Mouse (Mus musculus): ENCODE measurements around the gene Gng2. TPM values are rescaled to one million over a fixed set of nuclear protein-coding genes. Genes with fewer than 3 reads are reported as not detected.
"Not testable (repeated sequence)": the region's sequence is repeated elsewhere in the genome, so short reads cannot be mapped to it uniquely, and the experiment has no call there.

Gene Gng2
- polyA plus RNA-seq, 1 experiment from 2014 or later, result 195 TPM

- H3K36me3 ChIP-seq, result peaks cover 22% of the 10 kb centered on the region
- 86% methylated on average over 11 of the region's 11 CpGs for WGBS
These were observed 103.1 kb downstream of the Gng2 start for GRCm38 (mm10) chr14:19874201-19874807.

GRCm38 (mm10) chr14:19867286-19867935, 110.0 kb downstream of the Gng2 start:
- Histone ChIP-seq H3K4me3 (no peak overlapping the region), H3K9ac (replicated peaks) (no peak overlapping the region), H3K27me3 (no peaks in the 10 kb centered on the region), H3K27ac (replicated peaks) (no peak overlapping the region), H3K4me1 (peaks cover 8% of the 10 kb centered on the region), H3K4me2 (replicated peaks) (no peak overlapping the region), H3K36me3 (no peaks in the 10 kb centered on the region), H3K9me3 (no peaks in the 10 kb centered on the region)
- ATAC-seq (ENCODE audit: low FRiP score, low read depth), result no peak
- WGBS, result 73% methylated on average over 5 of the region's 5 CpGs

More at GRCm38 (mm10) chr14:19874201-19874807, 103.1 kb downstream of the Gng2 start:
- 0 out of 2 replicates have a peak, but pooled peaks cover 3% of the 10 kb centered on the region for H3K4me1 ChIP-seq
- no peak for ATAC-seq (ENCODE audit: low FRiP score, low read depth)
- no peak overlapping the region for H3K4me2 ChIP-seq (replicated peaks)
- no peak overlapping the region for H3K27ac ChIP-seq (replicated peaks)
- no peaks in the 10 kb centered on the region for H3K27me3 ChIP-seq
- no peaks in the 10 kb centered on the region for H3K9me3 ChIP-seq
- no peak overlapping the region for H3K9ac ChIP-seq (replicated peaks)
- no peak overlapping the region for H3K4me3 ChIP-seq

GRCm38 (mm10) chr14:19865121-19865520, 112.3 kb downstream of the Gng2 start:
- H3K4me2 ChIP-seq (replicated peaks); H3K9me3 ChIP-seq; H3K27ac ChIP-seq (replicated peaks); H3K4me3 ChIP-seq; ATAC-seq (ENCODE audit: low FRiP score, low read depth); H3K4me1 ChIP-seq; H3K9ac ChIP-seq (replicated peaks); H3K36me3 ChIP-seq; H3K27me3 ChIP-seq: not testable (repeated sequence)
- 90% methylated on average over 9 of the region's 9 CpGs for WGBS

GRCm38 (mm10) chr14:19861311-19862080, 115.9 kb downstream of the Gng2 start:
- no peak for ATAC-seq (ENCODE audit: low FRiP score, low read depth)
- H3K27me3 ChIP-seq, result no peaks in the 10 kb centered on the region
- no peak overlapping the region for H3K9ac ChIP-seq (replicated peaks)
- WGBS, result 84% methylated on average over 8 of the region's 8 CpGs
- H3K9me3 ChIP-seq, result no peaks in the 10 kb centered on the region
- no peak overlapping the region for H3K27ac ChIP-seq (replicated peaks)
- no peak overlapping the region for H3K4me3 ChIP-seq
- H3K4me2 ChIP-seq (replicated peaks), result no peak overlapping the region
- H3K4me1 ChIP-seq, result peaks cover 3% of the 10 kb centered on the region; the same call in 1 of the 2 replicates
- H3K36me3 ChIP-seq, result no peaks in the 10 kb centered on the region

GRCm38 (mm10) chr14:19860281-19860680, 117.1 kb downstream of the Gng2 start:
- ATAC-seq (ENCODE audit: low FRiP score, low read depth), result no peak
- peaks cover 3% of the 10 kb centered on the region; the same call in 1 of the 2 replicates for H3K4me1 ChIP-seq
- H3K4me2 ChIP-seq (replicated peaks), result no peak overlapping the region
- no peaks in the 10 kb centered on the region for H3K27me3 ChIP-seq
- H3K9ac ChIP-seq (replicated peaks), result no peak overlapping the region
- H3K9me3 ChIP-seq, result no peaks in the 10 kb centered on the region
- WGBS, result 94% methylated on average over 4 of the region's 4 CpGs
- no peak overlapping the region for H3K4me3 ChIP-seq
- H3K36me3 ChIP-seq, result no peaks in the 10 kb centered on the region
- H3K27ac ChIP-seq (replicated peaks), result no peak overlapping the region

- WGBS, result 64% methylated on average over 7 of the region's 8 CpGs
- Histone ChIP-seq H3K36me3 (no peaks in the 10 kb centered on the region), H3K9me3 (no peaks in the 10 kb centered on the region), H3K4me3 (no peak overlapping the region), H3K27ac (replicated peaks) (no peak overlapping the region), H3K4me2 (replicated peaks) (no peak overlapping the region), H3K27me3 (no peaks in the 10 kb centered on the region), H3K9ac (replicated peaks) (no peak overlapping the region), H3K4me1 (peaks cover 3% of the 10 kb centered on the region; the same call in 1 of the 2 replicates)
- ATAC-seq (ENCODE audit: low FRiP score, low read depth), result no peak
These were observed 118.3 kb downstream of the Gng2 start for GRCm38 (mm10) chr14:19858808-19859776.

GRCm38 (mm10) chr14:19858279-19858678, 119.1 kb downstream of the Gng2 start:
- 84% methylated on average over 2 of the region's 2 CpGs for WGBS
- no peaks in the 10 kb centered on the region for H3K27me3 ChIP-seq
- ATAC-seq (ENCODE audit: low FRiP score, low read depth), result no peak

GRCm38 (mm10) chr14:19853471-19853870, 124.0 kb downstream of the Gng2 start:
- no peak overlapping the region for H3K4me2 ChIP-seq (replicated peaks)

More at GRCm38 (mm10) chr14:19858279-19858678, 119.1 kb downstream of the Gng2 start:
- no peaks in the 10 kb centered on the region for H3K9me3 ChIP-seq
- no peak overlapping the region for H3K27ac ChIP-seq (replicated peaks)
- no peak overlapping the region for H3K4me3 ChIP-seq
- H3K4me1 ChIP-seq, result peaks cover 3% of the 10 kb centered on the region; the same call in 1 of the 2 replicates
- H3K36me3 ChIP-seq, result no peaks in the 10 kb centered on the region
- no peak overlapping the region for H3K9ac ChIP-seq (replicated peaks)
- H3K4me2 ChIP-seq (replicated peaks), result no peak overlapping the region

GRCm38 (mm10) chr14:19839600-19840332, 137.7 kb downstream of the Gng2 start:
- H3K27ac ChIP-seq (replicated peaks), result no peak overlapping the region
- H3K4me3 ChIP-seq, result peak overlapping the region; percentile 21; the same call in 1 of the 2 replicates
- 0 out of 2 replicates have a peak, but pooled peaks have one; percentile 34 for ATAC-seq (ENCODE audit: low FRiP score, low read depth)
- H3K9me3 ChIP-seq, result no peaks in the 10 kb centered on the region
- WGBS, result 25% methylated on average over 15 of the region's 15 CpGs
- H3K36me3 ChIP-seq, result no peaks in the 10 kb centered on the region
- peak overlapping the region; percentile 41; the same call in 1 of the 2 replicates for H3K9ac ChIP-seq (replicated peaks)
- H3K4me1 ChIP-seq, result peaks cover 3% of the 10 kb centered on the region; the same call in 1 of the 2 replicates
- no peaks in the 10 kb centered on the region for H3K27me3 ChIP-seq
- peak overlapping the region; percentile 48 for H3K4me2 ChIP-seq (replicated peaks)

More at GRCm38 (mm10) chr14:19853471-19853870, 124.0 kb downstream of the Gng2 start:
- Histone ChIP-seq H3K9ac (replicated peaks) (no peak overlapping the region), H3K4me3 (no peak overlapping the region), H3K36me3 (no peaks in the 10 kb centered on the region), H3K4me1 (no peaks in the 10 kb centered on the region), H3K9me3 (no peaks in the 10 kb centered on the region), H3K27me3 (no peaks in the 10 kb centered on the region), H3K27ac (replicated peaks) (no peak overlapping the region)
- 45% methylated on average over 3 of the region's 3 CpGs for WGBS
- ATAC-seq (ENCODE audit: low FRiP score, low read depth), result no peak

GRCm38 (mm10) chr14:19836289-19836688, 141.1 kb downstream of the Gng2 start:
- H3K4me2 ChIP-seq (replicated peaks), result no peak overlapping the region
- 0 out of 2 replicates have a peak, but pooled peaks cover 3% of the 10 kb centered on the region for H3K9me3 ChIP-seq
- H3K4me1 ChIP-seq, result peaks cover 3% of the 10 kb centered on the region; the same call in 1 of the 2 replicates
- 91% methylated on average over 3 of the region's 3 CpGs for WGBS
- no peak overlapping the region for H3K9ac ChIP-seq (replicated peaks)
- no peaks in the 10 kb centered on the region for H3K27me3 ChIP-seq
- no peak overlapping the region for H3K4me3 ChIP-seq
- no peak overlapping the region for H3K27ac ChIP-seq (replicated peaks)
- no peak for ATAC-seq (ENCODE audit: low FRiP score, low read depth)
- H3K36me3 ChIP-seq, result no peaks in the 10 kb centered on the region

All from midbrain, embryonic 12.5 days (tissue).